Mouse (Mus musculus) heart, adult 2 months (tissue): Measurements from ENCODE around the gene Crybg3. TPM values are rescaled to one million over a fixed set of nuclear protein-coding genes. Genes with fewer than 3 reads are reported as not detected.

ENCODE experiments used
- DNase-seq, 2 experiments: peaks; one replicate each; pipeline ENCODE4 v3.0.0; 2021
- H3K27ac ChIP-seq: fragments of 200-600 bp; 2 replicates; pipeline ENCODE4 v1.8.1; 2022
- H3K27me3 ChIP-seq: fragments of 200-500 bp; 2 replicates; pipeline ENCODE4 v1.6.1; 2012; ENCODE audit warnings: mild to moderate bottlenecking, low read length, inconsistent platforms, mixed read lengths; ENCODE audit not compliant: control insufficient read depth, insufficient read depth
- H3K36me3 ChIP-seq: fragments of 200-500 bp; 2 replicates; pipeline ENCODE4 v1.6.1; 2012; ENCODE audit warnings: low read length, inconsistent platforms; ENCODE audit not compliant: control insufficient read depth, insufficient read depth
- H3K4me1 ChIP-seq: fragments of 200-500 bp; 2 replicates; pipeline ENCODE4 v1.6.1; 2011; ENCODE audit warnings: low read length; ENCODE audit not compliant: control insufficient read depth, insufficient read depth
- H3K4me3 ChIP-seq: fragments of 200-600 bp; 2 replicates; pipeline ENCODE4 v1.8.1; 2022
- H3K79me2 ChIP-seq: fragments of 200-500 bp; replicated peaks from 2 replicates; pipeline ENCODE4 v1.6.1; 2012; ENCODE audit warnings: mild to moderate bottlenecking, inconsistent platforms, low read length, moderate library complexity, mixed read lengths; ENCODE audit not compliant: control insufficient read depth, insufficient read depth
- H3K9ac ChIP-seq: fragments of 200-500 bp; 2 replicates; pipeline ENCODE4 v1.6.1; 2012; ENCODE audit warnings: low read depth, mild to moderate bottlenecking, control low read depth, inconsistent platforms, low read length, mixed read lengths
- CTCF ChIP-seq: fragments of 200-600 bp; IDR thresholded peaks from 2 replicates; pipeline ENCODE4 v1.8.1; 2022; ENCODE audit warnings: antibody characterized with exemption, mild to moderate bottlenecking, moderate library complexity
- EP300 ChIP-seq: fragments of 200-500 bp; IDR thresholded peaks from 2 replicates; pipeline ENCODE4 v1.6.1; 2011; ENCODE audit warnings: low read depth, low read length, control low read depth; ENCODE audit not compliant: insufficient read depth
- POLR2A ChIP-seq: fragments of 200-500 bp; IDR thresholded peaks from 2 replicates; pipeline ENCODE4 v1.6.1; 2011; ENCODE audit warnings: mild to moderate bottlenecking, low read depth, low read length, control low read depth; ENCODE audit not compliant: insufficient read depth
- WGBS: fragments of 180-500 bp; shearing (Covaris S2); methylation state at CpG from one replicate; pipeline ENCODE4 v1.1.7; 2018; 5-methylcytosine and 5-hydroxymethylcytosine counted together
- intact Hi-C: fragments of 180-260 bp; cut with DNase I; formaldehyde crosslinking; loops from one replicate; pipeline ENCODE4 v1.15.1; 2025
- polyA plus RNA-seq: library from polyadenylated mRNA; depleted of rRNA; stranded (reverse); fragments of >200 nt; gene quantifications from 2 replicates; pipeline ENCODE4 v1.2.3, GENCODE M21; 2012
- total RNA-seq, 2 experiments: library from RNA; stranded (reverse); gene quantifications; 2 replicates each; pipeline ENCODE4 v1.2.3; 2021

Gene Crybg3
- total and polyA plus RNA-seq, 3 experiments = 14.9 to 74.7 (median 65.0) TPM

DNA sequence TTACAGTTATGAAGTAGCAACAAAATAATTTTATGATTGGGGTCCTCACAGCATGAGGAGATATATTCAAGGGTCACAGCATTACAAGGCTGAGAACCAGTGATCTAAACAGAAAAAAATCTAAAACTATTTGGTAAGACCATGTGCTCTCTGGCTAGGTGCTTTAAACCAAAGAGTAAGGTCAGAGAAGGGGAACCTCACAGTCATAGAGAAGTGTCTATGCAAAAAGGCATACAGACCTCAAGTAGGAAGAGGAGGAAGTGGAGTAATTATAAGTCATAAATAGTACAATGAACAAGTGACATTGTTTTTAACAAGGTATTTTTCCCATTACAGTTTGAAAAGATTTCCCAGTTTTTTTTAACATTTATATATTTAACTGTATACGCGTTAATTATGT, 20.8 kb upstream of the Crybg3 start:
- TF ChIP-seq EP300 (no peak), POLR2A (no peak), CTCF (no peak)
- no peak for DNase-seq
- Histone ChIP-seq H3K36me3 (no peaks in the 10 kb centered on the region), H3K27ac (no peak overlapping the region), H3K4me1 (peaks cover 1% of the 10 kb centered on the region), H3K4me3 (no peak overlapping the region), H3K79me2 (no peaks in the 10 kb centered on the region), H3K27me3 (no peaks in the 10 kb centered on the region), H3K9ac (no peak overlapping the region)
- intact Hi-C loops = no loop called here
- 99% methylated on average over 2 of the region's 2 CpGs for WGBS

DNA sequence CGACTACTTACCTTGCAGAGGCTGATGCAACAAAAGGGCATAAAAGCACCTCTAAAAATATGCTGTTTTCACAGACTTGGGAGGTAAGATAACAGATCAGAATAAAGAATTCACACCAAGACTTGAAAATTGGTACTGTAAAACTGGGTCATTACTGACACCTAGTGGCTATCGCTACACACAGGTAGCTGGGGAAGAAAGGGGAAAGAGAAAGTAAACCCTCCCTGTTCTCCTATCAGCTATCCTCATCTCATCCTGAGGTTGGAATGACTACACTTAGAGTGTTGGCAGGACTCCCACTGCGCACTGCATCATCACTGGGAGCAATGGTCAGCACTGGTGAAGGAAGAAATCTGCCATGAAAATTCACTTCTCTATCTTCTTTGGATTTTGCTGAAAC, 16.4 kb upstream of the Crybg3 start:
- intact Hi-C loops = loop anchor here (1.0 to 10.0 kb wide), 3 partner anchors 82 to 196 kb away; no protein-coding TSS in a partner anchor
- peaks cover 1% of the 10 kb centered on the region for H3K4me1 ChIP-seq
- DNase-seq = peak in 1 of 2 experiments; percentile 14
- H3K79me2 ChIP-seq = no peaks in the 10 kb centered on the region
- H3K27ac ChIP-seq = no peak overlapping the region
- TF ChIP-seq POLR2A = no peak
- TF ChIP-seq CTCF = peak; percentile 94
- 15% methylated on average over 3 of the region's 3 CpGs for WGBS
- no peaks in the 10 kb centered on the region for H3K27me3 ChIP-seq
- H3K4me3 ChIP-seq = no peak overlapping the region
- H3K9ac ChIP-seq = no peak overlapping the region
- H3K36me3 ChIP-seq = no peaks in the 10 kb centered on the region

DNA sequence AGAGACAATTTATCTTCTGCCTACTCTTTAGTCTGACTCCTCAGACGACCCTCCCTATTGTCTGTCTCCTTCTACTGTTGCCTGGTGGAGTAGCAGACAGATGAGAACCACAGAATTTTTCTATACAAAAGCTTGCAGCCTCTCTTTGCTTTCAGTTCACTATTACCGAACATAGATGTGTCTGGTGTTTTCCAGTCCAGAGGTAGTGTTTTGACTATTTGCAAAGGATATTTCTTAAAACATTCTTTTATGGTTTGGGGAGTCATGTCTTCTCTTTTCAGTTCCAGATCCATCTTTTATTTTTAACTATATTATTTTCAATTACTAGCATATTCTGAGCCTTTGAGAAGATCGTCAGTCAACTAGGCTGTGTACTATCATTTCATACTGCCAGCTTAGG, 14.9 kb upstream of the Crybg3 start:
- intact Hi-C loops = loop anchor here (10.0 kb wide), 1 partner anchor 81 kb away; no protein-coding TSS in a partner anchor
- peaks cover 1% of the 10 kb centered on the region for H3K4me1 ChIP-seq
- H3K36me3 ChIP-seq = no peaks in the 10 kb centered on the region
- H3K79me2 ChIP-seq = no peaks in the 10 kb centered on the region
- no peak overlapping the region for H3K9ac ChIP-seq
- 75% methylated on average over 3 of the region's 3 CpGs for WGBS
- TF ChIP-seq POLR2A (no peak), CTCF (no peak), EP300 (no peak)
- no peak overlapping the region for H3K27ac ChIP-seq
- DNase-seq = no peak
- H3K4me3 ChIP-seq = no peak overlapping the region
- H3K27me3 ChIP-seq = no peaks in the 10 kb centered on the region

DNA sequence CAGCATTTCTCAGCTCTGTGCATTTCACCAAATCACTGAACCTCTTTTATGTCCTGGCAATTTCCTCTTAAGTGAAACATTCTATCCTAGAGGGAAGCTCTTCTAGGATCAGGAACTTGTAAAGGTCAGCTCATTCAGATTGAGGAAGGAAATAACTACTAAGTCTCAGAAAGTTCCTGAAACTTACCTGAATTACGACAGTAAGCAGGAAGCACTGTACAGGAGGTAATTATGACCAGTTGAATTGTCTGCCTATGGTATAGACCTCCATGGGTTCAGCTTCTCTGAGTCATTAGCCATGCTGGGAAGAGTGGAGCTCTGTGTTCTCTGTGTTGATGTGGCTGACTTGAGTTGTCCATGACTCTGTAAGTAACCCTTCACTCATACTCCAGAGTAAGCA, 10.0 kb upstream of the Crybg3 start:
- no peaks in the 10 kb centered on the region for H3K36me3 ChIP-seq
- H3K9ac ChIP-seq = no peak overlapping the region
- TF ChIP-seq EP300 (no peak), CTCF (no peak), POLR2A (no peak)
- intact Hi-C loops = loop anchor here (10.0 kb wide), 1 partner anchor 76 kb away; no protein-coding TSS in a partner anchor
- WGBS = 56% methylated on average over 1 of the region's 1 CpGs
- H3K4me1 ChIP-seq = no peaks in the 10 kb centered on the region
- H3K4me3 ChIP-seq = no peak overlapping the region
- H3K27ac ChIP-seq = no peak overlapping the region
- no peak for DNase-seq
- no peaks in the 10 kb centered on the region for H3K27me3 ChIP-seq
- no peaks in the 10 kb centered on the region for H3K79me2 ChIP-seq

DNA sequence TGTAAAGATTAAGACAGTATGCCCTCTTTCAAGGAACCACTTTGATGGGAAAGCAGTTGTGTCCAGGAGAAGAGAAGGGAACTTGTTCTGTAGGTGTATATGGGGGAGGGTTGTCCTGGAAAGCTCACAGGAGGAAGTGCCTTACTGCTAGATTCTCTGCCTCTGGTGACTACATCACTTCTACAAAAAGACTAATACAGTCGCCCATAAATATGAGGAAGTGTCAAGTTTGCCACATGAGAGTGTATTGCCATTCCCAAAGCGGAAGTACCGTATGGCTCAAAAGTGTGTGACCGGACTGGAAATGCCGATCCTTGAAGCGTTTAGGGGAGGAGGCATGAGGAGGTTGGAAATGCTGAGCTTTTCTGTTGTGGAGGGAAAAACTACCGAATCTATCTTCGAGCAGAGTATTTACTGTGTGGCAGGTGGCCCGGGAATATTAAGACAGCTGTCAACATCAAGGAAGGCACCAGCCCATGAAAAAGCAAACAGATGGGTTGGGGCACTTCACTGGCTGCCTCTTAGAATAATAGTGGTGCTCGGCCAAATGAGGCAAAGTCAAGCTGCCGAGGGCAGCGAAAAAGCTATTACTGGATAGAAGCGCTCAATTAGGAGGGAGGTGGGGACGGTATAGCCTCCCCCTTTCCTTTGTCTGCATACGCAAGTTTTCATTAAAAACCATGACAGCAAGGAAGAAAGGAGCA, 3.5 kb upstream of the Crybg3 start:
- H3K4me3 ChIP-seq = no peak overlapping the region
- 81% methylated on average over 15 of the region's 15 CpGs for WGBS

DNA sequence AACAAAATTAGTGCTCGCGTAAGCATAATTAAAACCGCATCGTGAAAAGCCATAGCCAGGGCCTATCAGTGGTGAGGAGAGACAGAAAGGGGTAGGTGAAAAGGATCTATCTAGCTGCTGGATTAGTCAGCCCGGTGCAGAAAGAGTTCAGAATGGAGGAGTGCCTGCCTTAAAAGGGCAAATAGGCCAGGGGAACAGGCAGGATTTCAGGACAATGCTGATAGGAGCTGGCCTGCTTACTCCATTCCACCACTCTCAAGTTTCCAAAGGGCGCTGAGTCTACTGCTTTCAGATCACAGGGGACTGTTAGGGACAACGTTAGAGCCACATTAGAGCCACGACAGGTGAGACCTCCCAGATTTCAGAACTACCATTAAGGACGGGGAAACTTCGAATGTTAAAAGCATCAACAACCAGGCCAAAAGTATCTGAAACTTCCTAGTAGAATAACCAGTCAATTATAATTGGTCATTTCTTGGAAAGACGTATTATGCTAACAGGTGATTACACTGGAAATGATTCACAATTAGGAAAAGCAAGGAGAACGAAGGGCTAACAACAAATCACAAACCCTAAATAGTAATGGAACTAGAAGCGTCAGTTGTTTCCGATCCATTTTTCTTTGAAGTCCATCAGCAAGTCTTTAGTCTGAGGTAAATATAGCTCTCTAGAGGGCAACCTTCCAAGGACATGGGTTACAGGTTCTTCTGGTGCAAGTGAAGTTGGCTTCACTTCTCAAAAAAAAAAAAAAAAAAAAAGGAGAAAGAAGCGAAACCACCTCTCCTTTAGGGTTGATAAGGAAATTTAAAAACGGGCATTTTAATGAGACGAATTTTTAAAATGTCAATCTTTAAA, 1.1 kb downstream of the Crybg3 start:
- H3K4me3 ChIP-seq = peak overlapping the region; percentile 84
- peaks cover 3% of the 10 kb centered on the region; the same call in 1 of the 2 replicates for H3K79me2 ChIP-seq
- 5% methylated on average over 17 of the region's 17 CpGs for WGBS
- no peaks in the 10 kb centered on the region for H3K27me3 ChIP-seq
- intact Hi-C loops = loop anchor here (1.0 to 10.0 kb wide), 4 partner anchors 32 to 127 kb away; partner anchors contain the start of genes Arl6 and Riox2
- peak overlapping the region; percentile 83 for H3K9ac ChIP-seq
- peaks cover 16% of the 10 kb centered on the region for H3K36me3 ChIP-seq
- H3K27ac ChIP-seq = peak overlapping the region; percentile 98
- no peak for TF ChIP-seq CTCF
- TF ChIP-seq EP300 = no peak
- TF ChIP-seq POLR2A = no peak
- H3K4me1 ChIP-seq = peaks cover 13% of the 10 kb centered on the region
- DNase-seq = peak; percentile 53 to 60

More for the DNA sequence above, 3.5 kb upstream of the Crybg3 start:
- no peak overlapping the region for H3K9ac ChIP-seq
- DNase-seq = no peak
- intact Hi-C loops = loop anchor here (5.0 kb wide), 1 partner anchor 132 kb away; the partner anchor contains the start of gene Riox2
- H3K27ac ChIP-seq = no peak overlapping the region
- H3K36me3 ChIP-seq = no peaks in the 10 kb centered on the region
- peaks cover 1% of the 10 kb centered on the region; the same call in 1 of the 2 replicates for H3K4me1 ChIP-seq
- no peak for TF ChIP-seq EP300
- no peak for TF ChIP-seq CTCF
- TF ChIP-seq POLR2A = no peak
- no peaks in the 10 kb centered on the region for H3K79me2 ChIP-seq
- no peaks in the 10 kb centered on the region for H3K27me3 ChIP-seq
